Mouse (Mus musculus) layer of hippocampus, postnatal 14 days (tissue): ENCODE data around the gene Slc7a7. TPM values are rescaled to one million over a fixed set of nuclear protein-coding genes. Genes with fewer than 3 reads are reported as not detected.

Experiments used
- DNase-seq, 2 experiments: peaks; one replicate each; pipeline ENCODE4 v3.0.0; 2021 to 2022; ENCODE audit warnings: low spot score in 2 of 2, mixed read lengths in 1 of 2
- total RNA-seq, 2 experiments: library from RNA; stranded (reverse); gene quantifications; 2 replicates each; pipeline ENCODE4 v1.2.3; 2021

Slc7a7 gene
- total RNA-seq, 2 experiments from 2014 or later, result 2.4 to 2.5 TPM

DNA sequence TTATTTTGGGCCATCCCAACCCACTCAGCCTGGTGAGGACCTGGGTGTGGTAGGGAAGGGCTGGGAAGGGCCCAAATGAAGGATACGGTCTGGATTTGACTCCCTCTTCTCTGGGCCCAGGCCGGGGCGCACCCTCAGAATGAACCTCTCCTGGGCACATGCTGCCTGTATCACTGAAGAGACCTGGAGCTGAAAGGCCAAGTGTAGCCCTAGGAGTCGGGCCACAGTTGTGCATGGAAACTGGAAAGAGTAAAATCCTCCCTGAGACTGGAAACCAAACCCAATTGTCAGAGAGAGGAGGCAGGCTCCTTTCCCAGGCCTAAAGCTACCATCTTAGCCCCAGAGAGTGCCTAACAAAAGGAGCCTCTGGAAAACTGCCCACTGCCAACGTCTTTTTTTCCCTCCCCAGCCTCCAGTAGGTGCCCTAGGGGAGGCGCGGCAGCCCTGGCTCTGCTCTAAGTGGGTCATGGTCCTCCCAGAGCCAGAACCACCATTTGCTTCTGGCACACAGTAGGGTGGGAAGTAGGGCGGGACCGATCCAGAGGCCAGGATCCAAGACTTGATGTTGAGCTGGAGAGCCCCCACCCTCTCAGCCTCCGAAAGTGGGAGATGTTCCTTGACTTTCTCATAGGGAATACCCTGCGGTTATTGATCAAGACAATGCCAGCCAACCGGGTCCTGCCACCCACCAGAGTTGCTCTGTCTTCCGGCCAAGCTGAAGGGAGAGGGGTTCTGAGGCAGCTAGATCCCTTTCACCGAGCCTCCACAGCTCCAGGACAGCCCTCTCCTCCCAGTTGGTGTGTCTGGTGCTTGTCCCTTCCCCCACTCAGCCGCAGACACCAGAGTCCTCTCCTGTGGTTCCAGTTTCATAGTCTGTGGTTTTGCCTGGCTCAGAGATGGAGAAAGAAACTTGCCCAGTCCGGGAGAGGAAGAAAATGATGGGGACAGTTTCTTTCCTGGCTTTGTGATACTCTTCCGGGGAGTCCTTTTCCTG, 15.6 kb upstream of the Slc7a7 start:
- peak; percentile 36 to 65 for DNase-seq

DNA sequence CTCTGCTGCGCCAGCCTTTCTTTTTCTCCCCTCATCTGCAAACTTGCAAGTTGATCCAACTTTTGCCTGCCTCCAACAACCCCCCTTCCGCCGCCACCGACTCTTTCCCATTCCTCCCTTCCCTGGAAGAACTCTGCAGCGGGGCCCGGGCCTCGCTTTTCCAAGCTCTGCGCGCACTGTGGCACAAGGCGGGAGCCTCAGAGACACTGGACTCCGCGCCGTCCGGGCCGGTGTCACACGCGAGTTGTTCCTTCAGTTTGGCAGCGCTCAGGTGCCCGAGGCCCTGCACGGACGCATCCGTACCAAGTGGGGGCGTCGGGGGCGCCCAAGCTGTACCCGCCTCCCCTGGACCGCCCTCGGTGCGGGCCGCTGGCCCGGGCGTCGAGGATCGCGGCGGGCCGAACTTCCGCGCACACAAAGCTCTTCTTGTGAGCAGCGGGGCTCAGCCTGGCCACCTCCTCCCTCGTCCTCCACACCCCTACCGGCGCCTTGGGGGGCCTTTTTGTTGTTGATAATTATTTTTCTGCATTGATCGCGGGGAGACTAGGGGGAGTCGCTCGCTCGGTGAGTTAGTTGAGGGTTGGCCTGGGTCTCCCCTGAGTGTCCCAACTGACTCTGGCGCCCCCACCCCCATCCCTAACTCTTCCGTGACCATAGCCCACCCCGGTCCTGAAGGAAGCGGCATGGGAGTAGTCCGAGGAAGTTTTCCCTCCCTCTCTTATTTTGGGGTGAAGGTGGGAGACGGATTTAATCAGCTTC, 14.7 kb upstream of the Slc7a7 start:
- no peak for DNase-seq

DNA sequence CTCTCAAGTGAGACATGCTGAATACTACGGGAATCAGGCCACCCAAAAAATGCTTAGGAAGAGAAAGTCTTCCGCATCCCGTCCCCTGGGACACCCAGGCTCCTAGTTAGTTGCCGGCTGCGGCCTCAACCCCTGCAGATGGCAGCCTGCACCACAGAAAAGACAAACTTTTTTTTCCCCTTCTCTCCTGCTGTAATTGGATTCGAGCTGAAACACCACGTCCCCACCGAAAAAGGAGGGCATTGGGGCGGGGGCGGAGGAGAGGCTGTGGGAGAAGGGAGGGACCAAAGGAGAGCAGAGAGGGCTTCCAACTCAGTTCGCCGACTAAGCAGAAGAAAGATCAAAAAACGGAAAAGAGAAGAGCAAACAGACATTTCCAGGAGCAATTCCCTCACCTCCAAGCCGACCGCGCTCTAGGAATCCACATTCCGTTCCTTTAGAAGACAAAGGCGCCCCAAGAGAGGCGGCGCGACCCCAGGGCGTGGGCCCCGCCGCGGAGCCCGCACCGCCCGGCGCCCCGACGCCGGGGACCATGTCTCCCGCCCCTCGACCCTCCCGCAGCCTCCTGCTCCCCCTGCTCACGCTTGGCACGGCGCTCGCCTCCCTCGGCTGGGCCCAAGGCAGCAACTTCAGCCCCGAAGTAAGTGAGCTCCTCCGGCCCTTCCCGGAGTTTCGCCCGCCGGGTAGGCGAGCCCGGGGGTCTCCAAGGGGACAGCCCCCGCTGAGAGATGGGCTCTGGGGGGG, 13.9 kb upstream of the Slc7a7 start, which contains the start of gene Mmp14:
Gene Mmp14, plus strand, starts transcription at position 279 of the 744 bp plus-strand sequence.
- peak; percentile 40 to 73 for DNase-seq

DNA sequence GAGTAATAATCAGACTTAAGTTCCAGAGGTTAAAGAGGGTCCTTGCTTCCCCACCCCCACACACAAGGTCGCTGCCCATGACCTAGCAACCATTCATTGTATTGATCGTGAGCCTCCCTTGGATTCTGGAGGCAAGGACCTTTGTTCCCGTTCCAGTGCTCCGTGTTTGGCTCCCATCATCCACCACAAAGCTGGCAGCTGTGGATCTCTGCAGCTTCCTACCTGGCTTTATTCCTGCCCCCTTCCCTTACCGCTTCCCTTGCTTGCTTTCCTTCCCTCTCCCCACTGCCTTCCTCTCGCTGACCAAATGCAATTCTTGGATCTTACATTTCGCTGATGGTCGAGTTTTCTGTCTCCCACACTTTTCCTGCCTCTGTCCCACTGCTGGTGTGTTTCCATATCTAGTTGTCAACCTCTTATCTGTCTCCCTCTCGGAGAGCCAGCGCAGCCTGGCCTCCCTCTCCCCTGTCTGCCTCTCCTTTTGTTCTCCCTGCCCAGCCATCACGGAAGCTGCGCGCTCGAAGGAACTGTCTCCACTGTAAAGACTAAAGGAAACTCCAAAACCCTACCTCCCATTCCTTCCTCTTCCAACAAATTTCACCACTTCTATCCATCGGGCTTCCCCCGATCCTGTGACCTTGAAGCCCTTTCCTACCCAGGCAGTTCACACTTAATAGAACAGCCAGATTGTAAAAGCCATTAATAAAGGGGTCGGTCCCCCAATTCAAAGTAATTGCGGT, 13.0 kb upstream of the Slc7a7 start:
- no peak for DNase-seq

DNA sequence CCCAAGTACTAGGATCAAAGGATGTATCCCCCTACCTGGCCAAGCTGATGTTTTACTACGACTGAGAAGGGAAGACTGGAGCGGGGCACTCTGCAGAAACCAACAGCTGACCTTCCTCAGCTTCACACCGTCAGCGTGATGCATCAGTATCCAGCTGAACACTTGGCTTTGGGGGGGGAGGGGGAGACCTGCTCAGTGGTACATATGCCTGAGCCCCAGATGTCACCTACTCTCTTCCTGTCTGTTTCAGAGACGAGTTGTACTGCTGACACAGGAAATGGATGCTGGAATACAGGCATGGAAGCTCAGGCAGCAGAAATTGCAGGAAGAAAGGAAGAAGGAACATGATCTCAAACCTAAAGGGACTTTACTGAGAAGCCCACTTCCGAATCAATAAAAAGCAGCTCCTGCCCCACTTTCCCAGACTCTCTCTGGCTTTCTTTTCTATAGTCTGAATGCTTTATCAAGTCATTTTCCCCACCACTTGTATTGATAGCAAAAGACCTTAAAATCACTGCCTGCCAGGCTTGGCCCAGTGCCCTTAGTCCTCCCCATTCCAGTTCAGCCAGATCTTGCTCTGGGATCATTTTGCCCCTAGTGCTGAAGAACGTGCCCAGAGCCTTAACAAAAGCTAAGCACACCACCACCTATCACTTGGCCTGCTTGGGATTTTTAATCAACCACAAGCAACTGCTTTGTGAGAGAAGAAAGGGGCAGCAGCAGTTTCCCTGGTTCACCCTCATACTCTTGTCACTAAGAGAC, 11.9 kb upstream of the Slc7a7 start:
- no peak for DNase-seq

DNA sequence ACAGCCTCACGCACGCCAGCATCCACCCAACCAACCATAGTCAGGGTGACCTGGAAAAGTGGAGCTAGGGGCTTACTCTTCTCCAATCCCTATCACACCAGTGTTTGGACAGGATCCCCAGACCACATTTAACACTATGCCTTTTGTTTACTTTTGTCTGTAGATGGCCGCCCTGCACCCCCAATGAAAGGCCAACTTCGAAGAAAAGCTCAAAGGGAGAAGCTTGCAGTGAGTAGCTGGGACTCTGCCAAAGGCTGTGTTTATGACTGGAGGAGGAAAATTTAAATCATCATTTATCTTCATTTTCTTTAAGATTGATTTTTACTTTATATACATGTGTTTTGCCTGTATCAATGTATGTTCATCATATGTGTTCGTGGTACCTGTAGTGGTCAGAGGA, 10.8 kb upstream of the Slc7a7 start:
- DNase-seq, result no peak

DNA sequence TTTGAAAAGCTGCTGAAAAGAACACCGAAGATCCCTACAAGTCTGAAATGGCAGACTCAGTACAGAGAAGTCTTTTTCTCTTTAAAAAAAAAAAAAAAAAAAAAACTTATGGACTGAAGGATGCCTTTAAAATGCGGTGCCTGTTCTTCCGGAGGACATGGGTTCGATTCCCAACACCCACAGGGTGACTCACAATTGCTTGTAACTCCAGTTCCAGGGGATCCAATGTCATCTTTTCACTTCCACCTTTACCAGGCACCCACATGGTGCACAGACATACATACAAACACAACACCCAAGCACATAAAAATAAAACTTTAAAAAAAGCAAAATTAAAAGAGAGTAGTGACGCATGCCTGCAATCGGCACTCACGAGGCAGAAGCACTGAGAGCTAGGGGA, 10.1 kb upstream of the Slc7a7 start:
- no peak for DNase-seq

DNA sequence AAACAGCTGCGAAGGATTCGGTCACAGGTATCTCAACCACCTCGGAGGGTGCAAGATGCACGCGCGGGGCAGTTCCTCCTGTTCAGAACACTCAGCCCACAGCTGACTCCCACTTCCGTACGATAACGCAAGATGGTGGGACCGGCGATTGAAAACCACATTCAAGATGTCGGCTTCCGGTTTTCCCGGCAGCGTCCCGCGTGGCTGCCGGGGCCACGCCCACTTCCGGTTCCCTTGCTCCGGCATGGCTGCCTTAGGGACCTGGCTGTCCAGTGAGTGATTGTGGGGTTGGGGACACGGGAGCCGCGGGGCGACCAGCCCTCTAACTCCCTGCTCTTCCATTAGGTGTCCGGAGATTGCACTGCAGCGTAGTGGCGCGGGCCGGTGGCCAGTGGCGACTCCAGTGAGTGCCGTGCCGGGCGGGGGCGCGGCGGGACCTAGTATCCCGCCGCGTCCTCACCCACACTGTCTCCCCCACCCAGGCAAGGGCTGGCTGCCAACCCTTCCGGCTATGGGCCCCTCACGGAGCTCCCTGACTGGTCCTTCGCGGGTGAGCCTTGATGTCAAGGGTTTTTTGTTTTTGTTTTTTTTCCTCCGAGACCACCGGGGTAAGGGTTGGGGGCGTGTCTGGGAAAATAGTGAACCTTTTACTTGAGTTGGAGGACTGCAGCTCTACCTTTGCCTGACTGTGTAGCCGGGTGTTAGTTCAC, 9.3 kb upstream of the Slc7a7 start, which contains the start of gene Mrpl52:
Gene Mrpl52, plus strand, starts transcription at position 221 of the 710 bp plus-strand sequence.
- peak; percentile 92 to 93 for DNase-seq

DNA sequence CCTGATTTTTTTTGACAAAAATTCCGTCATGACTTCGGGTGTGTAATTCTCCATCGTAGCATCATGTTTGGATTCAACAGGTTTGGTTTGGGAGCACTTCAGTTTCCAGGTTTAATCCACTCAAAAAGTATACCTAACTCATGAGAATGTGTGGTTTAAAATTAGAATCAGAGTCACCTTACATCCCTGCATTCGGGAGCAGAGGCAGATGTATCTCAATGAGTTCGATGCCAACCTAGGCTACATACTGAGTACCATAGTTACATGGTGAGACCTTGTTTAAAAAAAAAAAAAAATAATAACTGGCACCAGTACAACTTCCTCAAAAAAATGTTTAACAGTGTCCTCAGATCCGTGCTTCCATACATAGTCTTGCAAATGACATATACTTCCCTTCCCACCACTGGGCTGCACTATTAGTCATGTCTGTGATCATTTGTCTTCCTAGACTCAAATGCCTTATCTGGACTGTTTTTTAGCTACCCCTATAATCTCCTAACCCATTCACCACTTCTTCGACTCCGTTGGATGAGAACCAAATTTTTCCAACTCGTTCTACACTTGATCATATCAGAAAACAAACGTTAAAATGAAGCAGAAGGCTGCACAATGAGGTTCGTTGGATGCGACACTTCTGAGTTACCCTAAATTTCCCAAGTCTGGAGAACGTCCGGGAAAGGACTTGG, 8.6 kb upstream of the Slc7a7 start:
- DNase-seq, result no peak

DNA sequence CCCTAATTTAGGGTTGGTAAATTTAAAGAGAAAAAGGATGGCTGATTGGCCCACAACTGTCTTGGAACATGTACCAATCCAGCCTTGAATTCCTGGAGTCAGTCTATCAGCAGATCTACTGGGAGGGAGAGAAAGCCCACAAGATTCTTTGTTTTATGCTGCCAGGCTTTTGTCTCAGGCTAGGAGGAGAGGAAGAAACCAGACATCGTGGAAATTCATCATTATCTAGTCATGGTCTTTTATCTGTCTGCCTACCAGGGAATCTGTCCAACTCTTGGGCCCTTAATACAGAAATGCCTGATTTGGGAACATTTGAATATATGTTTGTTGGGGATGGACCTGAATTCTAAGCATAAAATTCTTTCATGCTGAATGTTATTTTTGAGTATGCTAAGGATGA, 8.0 kb upstream of the Slc7a7 start:
- DNase-seq, result no peak

DNA sequence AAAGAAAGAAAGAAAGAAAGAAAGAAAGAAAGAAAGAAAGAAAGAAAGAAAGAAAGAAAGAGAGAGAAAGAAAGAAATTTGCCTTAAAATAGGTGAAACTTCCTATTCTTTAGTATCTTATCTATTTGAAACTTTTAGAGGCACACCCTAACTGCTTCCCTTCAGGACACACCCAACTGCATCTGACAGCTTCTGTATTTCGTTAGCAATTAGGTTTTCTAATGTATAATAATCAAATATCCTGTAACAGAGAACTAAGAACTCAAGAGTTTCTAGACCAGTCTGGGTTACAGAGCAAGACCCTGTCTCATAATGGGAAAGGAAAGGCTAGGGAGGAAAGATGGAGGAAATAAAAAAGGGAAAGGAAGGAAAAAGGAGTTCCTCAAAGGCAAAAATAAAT, 7.1 kb upstream of the Slc7a7 start:
- no peak for DNase-seq

DNA sequence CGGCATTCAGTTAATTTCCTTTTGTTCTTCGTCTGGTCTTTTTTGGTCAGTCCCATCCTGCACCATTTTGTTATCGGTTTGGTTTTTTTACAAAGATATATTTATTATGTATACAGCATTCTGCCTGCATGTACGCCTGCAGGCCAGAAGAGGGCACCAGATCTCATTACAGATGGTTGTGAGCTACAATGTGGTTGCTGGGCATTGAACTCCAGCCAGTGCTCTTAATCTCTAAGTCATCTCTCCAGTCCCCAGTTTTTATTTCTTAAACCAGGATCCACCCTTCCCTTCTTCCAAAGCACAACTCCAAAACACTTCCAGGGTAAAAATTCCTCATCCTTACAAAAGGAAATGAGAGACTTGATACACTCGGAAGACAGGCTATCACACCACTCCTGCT, 5.8 kb upstream of the Slc7a7 start:
- DNase-seq, result no peak

DNA sequence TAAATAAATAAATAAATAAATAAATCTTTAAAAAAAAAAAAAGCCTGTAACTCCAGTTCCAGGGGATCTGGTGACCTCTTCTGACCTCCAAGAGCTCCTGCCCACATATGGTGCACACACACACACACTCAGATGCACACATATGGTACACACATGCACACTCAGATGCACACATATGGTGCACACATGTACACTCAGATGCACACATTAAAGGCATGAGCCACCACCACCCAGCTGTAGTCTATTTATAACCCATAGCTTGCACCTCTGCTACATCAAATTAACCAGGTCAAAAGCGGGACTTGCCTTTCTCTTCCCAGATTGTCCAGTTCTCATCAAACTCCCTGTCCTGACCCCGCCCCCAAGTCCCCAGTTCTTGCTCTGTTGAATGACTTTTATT, 3.4 kb upstream of the Slc7a7 start:
- DNase-seq, result no peak

DNA sequence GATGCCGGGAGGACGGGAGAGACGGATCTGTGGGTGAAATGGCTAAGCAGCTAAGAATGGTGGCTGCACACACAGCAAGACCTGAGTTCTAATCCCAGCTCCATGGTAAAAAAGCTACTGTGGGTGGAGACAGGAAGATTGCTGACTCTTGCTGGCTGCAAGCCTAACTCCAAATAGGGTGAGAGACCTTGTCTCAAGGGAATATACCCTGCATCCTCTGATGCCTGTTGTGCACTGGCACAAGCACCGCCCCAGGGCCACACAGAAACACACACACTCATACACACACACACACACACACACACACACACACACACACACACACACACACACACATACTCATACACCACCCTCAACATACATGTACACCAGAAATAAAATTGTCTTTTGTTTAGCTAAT, 750 bp downstream of the Slc7a7 start:
- no peak for DNase-seq

DNA sequence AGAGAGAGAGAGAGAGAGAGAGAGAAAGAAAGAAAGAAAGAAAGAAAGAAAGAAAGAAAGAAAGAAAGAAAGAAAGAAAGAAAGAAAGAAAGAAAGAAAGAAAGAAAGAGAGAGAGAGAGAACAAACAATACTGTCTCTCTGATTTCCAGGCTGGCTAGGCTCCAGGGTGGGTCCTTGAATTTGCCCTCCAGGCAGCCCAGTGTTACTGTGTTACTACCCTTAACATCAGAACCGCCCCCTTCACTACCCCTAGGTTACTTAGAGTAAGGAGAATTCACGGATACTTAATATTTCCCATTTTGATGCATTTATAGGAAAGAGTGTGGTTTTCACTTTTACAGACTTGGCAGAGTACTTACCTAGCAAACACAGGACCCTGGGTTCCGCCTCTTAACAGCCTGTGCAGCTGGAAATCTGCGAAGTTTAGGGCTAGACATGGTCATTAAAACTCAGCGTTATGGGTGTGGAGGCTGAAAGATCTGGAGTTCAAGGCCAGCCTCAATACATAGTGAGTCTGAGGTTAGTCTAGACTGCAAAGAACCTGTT, 1.3 kb downstream of the Slc7a7 start:
- DNase-seq, result no peak

DNA sequence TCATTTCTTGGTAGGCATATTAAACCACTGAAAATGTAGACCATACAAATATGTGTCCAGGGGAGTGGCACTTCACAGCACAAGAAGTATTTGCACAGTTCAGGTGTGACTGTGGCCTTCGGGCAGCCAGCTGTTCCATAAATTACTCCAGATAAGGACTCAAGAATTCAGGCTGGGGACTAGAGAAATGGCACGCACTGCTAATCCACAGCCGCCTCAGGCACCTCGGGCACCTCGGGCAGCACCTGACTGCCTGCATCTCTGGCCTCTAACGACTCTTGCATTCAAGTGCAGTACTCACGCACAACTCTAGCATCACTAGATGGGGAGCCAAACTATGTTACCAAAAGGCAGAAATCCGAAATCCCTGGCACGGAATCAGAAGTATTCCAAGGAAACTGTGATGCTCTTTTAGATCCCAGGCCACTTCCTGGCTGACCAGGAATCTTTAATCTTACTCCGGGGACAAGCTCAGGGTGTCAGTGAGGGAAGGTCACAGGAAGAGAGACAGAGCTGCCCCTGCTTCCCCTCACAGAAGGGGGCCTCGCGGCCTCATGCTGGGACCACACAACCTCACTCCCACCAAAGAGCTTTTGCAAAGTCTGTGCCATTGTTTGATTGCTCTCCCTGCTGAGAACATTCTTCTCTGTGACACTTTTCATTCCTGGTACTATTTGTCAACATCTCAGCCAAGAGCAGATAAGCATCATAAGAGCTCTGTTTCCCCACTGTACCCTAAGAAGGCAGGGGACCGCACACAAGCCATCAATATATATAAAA, 2.1 kb downstream of the Slc7a7 start:
- no peak for DNase-seq

DNA sequence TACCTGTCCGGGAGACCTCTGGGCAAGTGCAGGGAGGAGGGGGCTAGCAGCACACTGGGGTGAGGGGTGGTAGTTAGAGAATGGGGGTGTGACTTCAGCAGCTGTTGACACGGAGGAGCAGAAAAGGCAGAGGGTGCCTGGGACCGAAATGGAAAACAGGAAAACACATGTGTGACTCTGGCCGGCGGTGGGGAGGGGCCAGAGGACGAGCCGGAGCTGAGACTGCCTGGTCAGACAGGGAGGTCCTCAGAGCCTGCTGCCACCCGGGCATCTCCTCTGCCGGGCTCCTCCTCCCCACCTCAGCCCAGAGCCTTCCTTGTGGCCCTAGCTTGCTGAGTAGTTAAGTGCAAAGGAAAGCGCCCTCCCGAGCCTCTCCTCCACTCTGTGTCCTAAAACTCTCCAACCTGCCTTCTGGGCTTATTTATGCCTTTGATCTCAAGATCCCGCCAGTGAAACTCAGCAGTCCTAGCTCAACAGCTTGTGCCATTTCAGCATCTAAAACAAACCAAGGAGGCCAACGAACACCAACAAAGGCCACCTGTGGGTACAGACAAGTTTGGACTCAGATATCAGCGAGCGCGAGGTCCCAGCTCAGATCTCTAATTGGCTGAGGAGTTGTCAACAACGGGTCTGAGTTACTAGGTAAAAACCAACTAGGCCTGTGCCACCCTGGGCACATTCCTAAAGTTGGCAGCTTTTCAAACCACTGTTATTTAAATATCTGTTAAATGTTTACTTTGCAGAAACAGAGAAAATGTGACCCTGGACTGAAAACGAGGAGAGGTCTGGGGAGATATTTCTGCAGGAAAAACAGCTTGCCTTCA, 3.5 kb downstream of the Slc7a7 start:
- no peak for DNase-seq
